Mouse (Mus musculus) brown adipose tissue, adult 24 weeks (tissue): ENCODE measurements around the gene Ugt1a8. TPM values are rescaled to one million over a fixed set of nuclear protein-coding genes. Genes with fewer than 3 reads are reported as not detected.
"Not testable (repeated sequence)": the region's sequence is repeated elsewhere in the genome, so short reads cannot be mapped to it uniquely, and the experiment has no call there.

Source experiments
- H3K27ac ChIP-seq: fragments of 200-500 bp; replicated peaks from 2 replicates; pipeline ENCODE4 v1.5.1; 2012; ENCODE audit warnings: low read depth, mild to moderate bottlenecking, low read length
- H3K4me1 ChIP-seq: fragments of 200-500 bp; 2 replicates; pipeline ENCODE4 v1.6.1; 2012; ENCODE audit warnings: low read length, mixed read lengths; ENCODE audit not compliant: control insufficient read depth, insufficient read depth, insufficient read length
- H3K4me3 ChIP-seq: fragments of 200-500 bp; 2 replicates; pipeline ENCODE4 v1.5.1; 2012; ENCODE audit warnings: low read depth, mild to moderate bottlenecking, low read length, moderate library complexity; ENCODE audit not compliant: insufficient read depth
- polyA plus RNA-seq: library from polyadenylated mRNA; stranded (reverse); fragments of >200 nt; gene quantifications from 2 replicates; pipeline ENCODE4 v1.2.4, GENCODE M21; 2012; ENCODE audit not compliant: missing spikeins, insufficient read depth, insufficient read length

The Ugt1a8 gene
- polyA plus RNA-seq = not detected in 2 replicates

DNA sequence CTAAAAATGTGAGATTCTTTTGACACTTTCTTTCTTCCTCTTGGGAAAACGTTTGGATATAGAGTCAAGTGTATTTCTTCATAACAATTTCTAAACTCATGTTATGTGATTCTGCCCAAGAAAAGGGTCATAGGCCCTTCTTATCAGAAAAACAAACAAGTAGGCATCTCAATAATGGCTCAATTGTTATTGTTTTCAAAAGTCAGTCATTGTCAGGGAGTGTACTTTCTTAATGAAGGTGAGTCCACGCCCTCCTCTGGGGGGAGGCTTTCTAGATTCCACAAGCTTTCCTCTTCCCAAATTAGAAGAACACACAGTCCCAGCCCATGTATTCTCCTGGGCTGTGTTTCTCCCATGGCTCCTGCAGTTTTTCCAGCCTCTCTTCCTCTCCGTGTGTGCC lies at the start of gene Ugt1a8:
Gene Ugt1a8 (plus strand): TSS at position 301 of the 400 bp plus-strand sequence.
- peaks cover 3% of the 10 kb centered on the region; the same call in 1 of the 2 replicates for H3K4me1 ChIP-seq

DNA sequence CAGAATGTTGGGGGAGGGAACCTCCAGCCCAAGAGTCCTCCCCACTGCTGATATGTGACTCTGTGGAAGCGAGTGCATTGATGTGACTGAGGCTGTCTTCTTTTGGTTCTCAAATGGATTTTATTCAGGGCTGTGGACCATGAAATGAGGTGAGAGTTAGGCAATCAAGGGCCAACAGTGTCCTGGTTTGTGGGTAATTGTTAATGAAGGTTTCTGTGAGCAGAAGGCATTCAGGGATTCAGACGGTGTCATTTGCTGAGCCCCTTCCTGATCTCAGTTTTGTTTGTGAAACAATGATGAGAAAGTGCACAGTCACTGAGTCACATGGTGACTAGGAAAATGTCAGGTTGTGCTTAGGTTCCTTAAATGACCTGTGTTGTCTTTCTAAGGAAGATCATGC lies 44.6 kb upstream of the Ugt1a8 start:
- not testable (repeated sequence) for H3K27ac ChIP-seq, H3K4me3 ChIP-seq, H3K4me1 ChIP-seq

More for the DNA sequence above, at the start of gene Ugt1a8:
- Histone ChIP-seq H3K27ac (peak within 1 kb of the TSS; percentile 33; the same call in 1 of the 2 replicates), H3K4me3 (no peak within 1 kb of the TSS)

DNA sequence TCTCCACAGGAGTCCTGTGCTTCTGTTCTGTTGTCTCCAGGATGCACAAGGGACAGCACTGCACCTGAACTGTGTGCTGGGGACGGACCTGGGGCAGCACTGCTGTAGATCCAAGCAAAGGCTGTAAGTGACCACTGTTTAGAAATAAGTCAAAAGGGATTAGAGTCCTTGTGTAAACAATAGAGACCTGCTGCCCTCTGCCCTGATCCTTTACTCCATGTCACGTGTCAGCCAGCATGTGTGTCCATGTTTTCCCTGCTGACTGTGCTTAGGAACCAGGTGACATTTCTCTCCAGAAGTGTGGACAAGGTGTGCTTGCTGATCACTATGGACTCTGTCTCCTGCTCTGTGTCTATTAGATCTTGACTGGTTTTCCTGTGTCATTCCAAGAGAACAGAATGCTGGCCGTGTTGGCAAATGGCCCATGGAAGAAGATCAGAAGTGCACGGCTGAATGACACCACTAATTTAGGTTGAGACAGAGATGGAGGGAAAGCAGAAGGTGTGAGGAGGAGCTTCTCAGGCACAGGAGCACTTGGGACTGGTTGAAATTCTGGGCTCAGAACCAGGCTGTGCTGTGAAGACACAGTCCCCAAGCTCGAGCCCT lies 42.7 kb upstream of the Ugt1a8 start:
- H3K4me3 ChIP-seq, H3K4me1 ChIP-seq, H3K27ac ChIP-seq: not testable (repeated sequence)

DNA sequence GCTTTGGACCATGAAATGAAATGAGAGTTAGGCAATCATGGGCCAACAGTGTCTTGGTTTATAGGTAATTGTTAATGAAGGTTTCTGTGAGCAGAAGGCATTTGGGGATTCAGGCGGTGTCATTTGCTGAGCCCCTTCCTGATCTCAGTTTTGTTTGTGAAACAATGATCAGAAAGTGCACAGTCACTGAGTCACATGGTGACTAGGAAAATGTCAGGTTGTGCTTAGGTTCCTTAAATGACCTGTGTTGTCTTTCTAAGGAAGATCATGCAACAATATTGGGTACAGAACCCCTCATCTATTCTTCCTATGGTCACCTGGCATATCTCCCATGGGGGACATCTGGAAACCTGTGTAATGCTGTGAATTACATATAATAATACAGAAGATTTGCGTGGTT lies 40.2 kb upstream of the Ugt1a8 start:
- H3K4me1 ChIP-seq, H3K27ac ChIP-seq, H3K4me3 ChIP-seq: not testable (repeated sequence)

DNA sequence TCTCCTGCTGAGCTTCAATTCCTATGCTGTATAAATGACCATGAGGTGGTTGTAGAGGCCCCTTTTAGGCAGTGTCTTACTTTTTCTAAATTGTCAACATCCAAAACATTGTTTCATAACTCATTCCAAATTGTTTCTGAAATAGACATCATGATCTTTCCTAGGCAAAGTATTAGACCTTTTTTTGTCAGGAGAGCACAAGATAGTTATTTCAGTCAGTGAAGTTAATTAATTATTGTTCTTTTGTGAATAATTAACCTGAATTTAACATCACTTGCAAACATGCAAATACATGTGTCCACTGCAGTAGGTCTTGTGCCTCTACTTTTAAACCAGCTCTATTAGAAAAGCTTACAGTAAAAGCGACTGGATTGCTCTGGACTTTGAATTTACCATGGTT lies 32.5 kb upstream of the Ugt1a8 start, which contains the start of gene Ugt1a10:
Gene Ugt1a10 (plus strand): TSS at position 301 of the 400 bp plus-strand sequence.
- Histone ChIP-seq H3K4me1 (no peaks in the 10 kb centered on the region), H3K4me3 (no peak within 1 kb of the TSS), H3K27ac (no peak within 1 kb of the TSS)

DNA sequence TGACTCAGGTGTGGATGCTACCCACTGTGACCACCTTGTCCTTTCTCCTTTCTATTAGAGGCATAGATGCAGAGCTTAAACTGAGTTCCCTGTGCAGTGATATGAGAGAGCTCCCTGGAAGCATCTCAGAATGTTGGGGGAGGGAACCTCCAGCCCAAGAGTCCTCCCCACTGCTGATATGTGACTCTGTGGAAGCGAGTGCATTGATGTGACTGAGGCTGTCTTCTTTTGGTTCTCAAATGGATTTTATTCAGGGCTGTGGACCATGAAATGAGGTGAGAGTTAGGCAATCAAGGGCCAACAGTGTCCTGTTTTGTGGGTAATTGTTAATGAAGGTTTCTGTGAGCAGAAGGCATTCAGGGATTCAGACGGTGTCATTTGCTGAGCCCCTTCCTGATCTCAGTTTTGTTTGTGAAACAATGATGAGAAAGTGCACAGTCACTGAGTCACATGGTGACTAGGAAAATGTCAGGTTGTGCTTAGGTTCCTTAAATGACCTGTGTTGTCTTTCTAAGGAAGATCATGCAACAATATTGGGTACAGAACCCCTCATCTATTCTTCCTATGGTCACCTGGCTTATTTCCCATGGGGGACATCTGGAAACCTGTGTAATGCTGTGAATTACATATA lies 21.0 kb upstream of the Ugt1a8 start:
- not testable (repeated sequence) for H3K27ac ChIP-seq, H3K4me3 ChIP-seq, H3K4me1 ChIP-seq

DNA sequence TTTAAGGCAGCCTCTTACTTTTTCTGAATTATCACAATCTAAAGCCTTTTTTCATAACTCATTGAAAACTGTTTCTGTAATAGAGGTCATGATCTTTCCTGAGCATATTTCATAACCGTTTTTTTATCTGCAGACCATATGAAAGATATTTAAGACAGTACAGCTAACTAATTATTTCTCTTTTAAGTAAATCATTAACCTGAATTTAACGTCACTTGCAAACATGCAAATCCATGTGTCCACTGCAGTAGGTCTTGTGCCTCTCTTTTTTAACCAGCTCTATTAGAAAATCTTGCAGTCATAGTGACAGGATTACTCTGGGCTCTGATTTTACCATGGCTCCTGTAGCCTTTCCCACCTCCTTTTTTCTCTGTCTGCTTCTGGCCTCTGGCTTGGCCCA lies 17.1 kb upstream of the Ugt1a8 start, which contains the start of gene Ugt1a9:
Gene Ugt1a9 (plus strand): TSS at position 306 of the 400 bp plus-strand sequence.
- Histone ChIP-seq H3K4me3 (no peak within 1 kb of the TSS), H3K4me1 (peaks cover 2% of the 10 kb centered on the region; the same call in 1 of the 2 replicates), H3K27ac (no peak within 1 kb of the TSS)

DNA sequence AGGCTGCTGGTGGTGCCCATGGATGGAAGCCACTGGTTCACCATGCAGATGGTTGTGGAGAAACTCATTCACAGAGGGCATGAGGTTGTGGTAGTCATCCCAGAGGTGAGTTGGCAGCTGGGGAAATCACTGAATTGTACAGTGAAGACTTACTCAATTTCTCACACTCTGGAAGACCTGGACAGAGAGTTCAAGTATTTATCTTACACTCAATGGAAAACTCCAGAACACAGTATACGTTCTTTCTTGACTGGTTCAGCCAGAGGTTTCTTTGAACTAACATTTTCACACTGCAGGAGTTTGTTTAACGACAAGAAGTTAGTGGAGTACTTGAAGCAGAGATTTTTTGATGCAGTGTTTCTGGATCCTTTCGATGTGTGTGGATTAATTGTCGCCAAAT lies 16.7 kb upstream of the Ugt1a8 start:
- Histone ChIP-seq H3K27ac (no peak overlapping the region), H3K4me3 (no peak overlapping the region), H3K4me1 (peaks cover 2% of the 10 kb centered on the region; the same call in 1 of the 2 replicates)

DNA sequence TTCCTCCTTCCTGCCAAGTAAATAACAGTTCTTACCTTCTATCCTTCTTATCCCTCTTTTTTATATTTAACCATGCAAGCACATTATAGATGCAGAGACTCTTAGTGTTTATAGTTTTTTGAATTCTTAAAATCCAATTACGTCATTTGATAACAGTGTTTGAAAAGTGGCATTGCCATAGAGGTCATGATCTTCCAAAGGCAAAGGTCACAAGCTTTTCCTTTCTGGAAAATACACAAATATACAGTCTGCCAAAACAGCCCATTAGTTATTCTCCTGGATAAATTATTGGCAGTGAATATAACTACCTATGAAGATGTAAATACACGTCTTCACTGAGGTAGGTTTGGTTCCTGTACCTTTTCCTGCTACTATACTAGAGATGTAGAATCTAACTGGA lies 13.1 kb upstream of the Ugt1a8 start:
- H3K4me3 ChIP-seq = no peak overlapping the region
- H3K4me1 ChIP-seq = peaks cover 2% of the 10 kb centered on the region; the same call in 1 of the 2 replicates
- no peak overlapping the region for H3K27ac ChIP-seq

DNA sequence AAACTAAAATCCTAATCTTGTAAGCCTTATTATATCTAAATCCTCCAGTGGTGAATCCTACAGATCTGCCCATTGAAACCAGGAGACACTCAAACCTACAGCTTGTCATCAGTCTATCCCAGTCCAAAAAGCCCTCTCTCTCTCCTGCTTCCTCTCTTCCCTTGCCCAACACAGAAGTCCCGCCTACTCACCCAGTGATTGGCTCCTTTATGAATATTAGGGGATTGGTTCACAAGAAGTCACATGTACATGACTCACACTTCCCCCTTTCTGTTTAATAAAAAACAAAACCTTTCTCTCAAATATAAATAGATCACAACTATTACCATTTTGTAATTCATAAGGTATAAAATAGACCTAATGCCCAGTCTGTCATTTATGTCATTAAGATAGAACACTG lies 10.5 kb upstream of the Ugt1a8 start:
- Histone ChIP-seq H3K4me1 (no peaks in the 10 kb centered on the region), H3K27ac (no peak overlapping the region)

DNA sequence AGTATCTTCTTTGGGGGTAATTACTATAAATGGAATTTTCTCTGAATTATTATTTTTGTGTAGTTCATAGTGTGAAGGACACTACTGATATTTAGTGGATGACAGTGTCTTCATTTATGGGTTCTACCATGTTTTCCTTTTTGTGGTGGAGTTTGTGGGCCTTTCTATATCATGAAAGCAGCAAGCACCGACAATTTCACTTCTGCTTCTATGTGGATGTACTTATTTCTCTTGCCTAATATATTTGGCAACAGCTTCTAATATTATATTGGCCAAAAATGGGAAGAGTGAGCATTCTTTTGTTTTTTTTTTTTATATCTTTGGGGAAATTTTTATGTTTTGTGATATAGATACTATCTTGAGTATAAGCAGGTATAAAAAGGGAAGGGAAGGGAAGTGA lies 5.9 kb upstream of the Ugt1a8 start:
- no peaks in the 10 kb centered on the region for H3K4me1 ChIP-seq
- no peak overlapping the region for H3K4me3 ChIP-seq
- H3K27ac ChIP-seq = no peak overlapping the region

More for the DNA sequence above, 10.5 kb upstream of the Ugt1a8 start:
- H3K4me3 ChIP-seq = no peak overlapping the region

DNA sequence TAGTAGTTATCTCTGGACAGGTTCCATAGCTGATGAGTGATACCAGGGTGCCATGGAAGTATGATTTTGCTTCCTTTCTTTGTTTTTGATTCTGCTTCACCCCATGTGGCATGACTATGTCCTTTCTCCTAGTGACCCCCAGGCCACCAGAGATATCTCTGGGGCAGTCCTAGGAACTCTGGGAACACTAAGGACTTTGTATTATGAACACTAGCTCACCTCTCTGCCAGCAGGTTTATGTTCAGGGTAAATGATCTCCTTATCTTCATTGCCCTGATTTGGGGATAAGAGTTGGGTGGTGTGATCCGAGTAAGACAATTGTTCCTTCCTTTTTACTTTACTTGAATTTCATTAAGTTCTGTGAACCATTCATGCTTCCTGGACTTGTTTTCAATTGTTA lies 1.5 kb upstream of the Ugt1a8 start:
- H3K4me1 ChIP-seq = peaks cover 3% of the 10 kb centered on the region; the same call in 1 of the 2 replicates
- no peak overlapping the region for H3K4me3 ChIP-seq
- no peak overlapping the region for H3K27ac ChIP-seq

DNA sequence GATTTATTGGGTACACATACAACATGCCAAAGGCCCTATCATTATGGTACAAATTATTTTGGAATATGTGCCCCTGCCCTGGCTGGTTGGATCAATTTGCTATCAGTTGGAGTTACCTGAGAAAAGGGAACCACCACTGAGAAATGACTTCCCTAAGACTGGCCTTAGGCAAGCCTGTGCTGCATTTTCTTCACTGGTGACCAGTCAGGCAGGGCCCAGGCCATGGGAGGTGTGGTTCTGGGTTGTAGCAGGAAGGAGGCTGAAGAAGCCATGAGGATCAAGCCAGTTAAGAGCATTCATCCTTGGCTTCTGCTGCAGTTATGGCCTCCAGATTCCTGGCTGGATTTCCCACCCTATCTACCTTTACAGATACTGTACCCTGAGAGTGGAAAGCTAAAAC lies 4.7 kb downstream of the Ugt1a8 start:
- Histone ChIP-seq H3K4me1 (peaks cover 4% of the 10 kb centered on the region; the same call in 1 of the 2 replicates), H3K4me3 (no peak overlapping the region), H3K27ac (no peak overlapping the region)

DNA sequence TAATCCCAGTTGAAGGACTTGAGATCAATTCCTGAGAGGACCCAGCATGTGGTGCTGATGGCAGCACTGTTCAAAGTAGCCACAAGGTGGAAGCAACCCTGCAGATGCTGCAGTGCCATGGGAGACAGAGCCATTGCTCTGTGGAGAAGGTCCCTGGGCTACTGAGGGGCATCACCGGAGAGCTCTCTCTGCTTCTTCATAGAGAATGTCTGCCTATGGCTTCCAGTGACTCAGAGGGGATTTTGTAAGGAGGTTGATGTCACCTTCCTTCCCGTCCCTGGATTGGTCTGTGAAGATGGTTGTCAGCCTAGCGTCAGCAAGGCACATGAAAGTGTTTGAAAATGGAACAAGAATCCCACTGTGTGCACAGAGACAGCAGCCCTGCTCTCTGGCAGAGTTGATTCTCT lies 6.7 kb downstream of the Ugt1a8 start:
- H3K27ac ChIP-seq = 0 out of 2 replicates have a peak overlapping the region, but pooled peaks have one; percentile 5
- H3K4me3 ChIP-seq, H3K4me1 ChIP-seq: not testable (repeated sequence)

DNA sequence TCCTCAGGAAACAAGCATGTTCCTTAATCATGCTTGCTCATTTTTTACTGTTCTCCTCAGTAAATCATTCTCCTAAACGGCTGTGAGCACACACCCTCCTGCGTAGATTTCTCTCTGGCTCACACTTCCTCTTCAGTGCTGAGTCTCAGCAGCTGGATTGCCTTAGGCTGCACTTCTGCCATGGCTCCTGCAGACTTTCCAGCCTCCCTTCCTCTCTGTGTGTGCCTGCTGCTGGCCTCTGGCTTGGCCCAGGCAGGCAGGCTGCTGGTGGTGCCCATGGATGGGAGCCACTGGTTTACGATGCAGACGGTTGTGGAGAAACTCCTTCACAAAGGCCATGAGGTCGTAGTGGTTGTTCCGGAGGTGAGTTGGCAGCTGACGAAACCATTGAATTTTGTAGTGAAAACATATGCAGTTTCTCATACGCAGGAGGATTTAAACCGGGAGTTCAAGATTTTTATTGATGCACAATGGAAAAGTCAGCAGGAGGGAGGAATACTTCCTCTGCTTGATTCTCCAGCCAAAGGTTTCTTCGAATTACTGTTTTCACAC lies 7.4 kb downstream of the Ugt1a8 start, which contains the start of gene Ugt1a7c:
Gene Ugt1a7c (plus strand): TSS at position 122 of the 552 bp plus-strand sequence.
- Histone ChIP-seq H3K4me3 (peak within 1 kb of the TSS; percentile 26), H3K4me1 (0 out of 2 replicates have a peak, but pooled peaks cover 2% of the 10 kb centered on the region), H3K27ac (peak within 1 kb of the TSS; percentile 5; the same call in 1 of the 2 replicates)
